Mouse (Mus musculus): ENCODE results near the gene Serpine2. TPM values are rescaled to one million over a fixed set of nuclear protein-coding genes. Genes with fewer than 3 reads are reported as not detected.
A peak's percentile ranks its signal among the peaks of the same experiment; 100 is the strongest.

The Serpine2 gene
- 254 TPM in 2 replicates for total RNA-seq (2014; rRNA removed)
- 386 and 444 TPM in 2 replicates for polyA plus RNA-seq (2015; fragmentation: Nextera tagmentation; extraction: Ambion mirVana)

GRCm38 (mm10) chr1:79861130-79861942 lies at the start of gene Serpine2:
TSS of gene Serpine2 (minus strand) at chr1:79861180.
- Histone ChIP-seq H3K27me3 (ENCODE audit: insufficient read depth, low read length) (no peaks in the 10 kb centered on the region), H3K36me3 (ENCODE audit: insufficient read depth, low read length) (no peaks in the 10 kb centered on the region), H3K4me2 (ENCODE audit: low read depth, low read length, poor library complexity, severe bottlenecking) (peak within 1 kb of the TSS; percentile 6; the same call in 1 of the 2 replicates), H3K27ac (ENCODE audit: low read depth, low read length) (peak within 1 kb of the TSS; percentile 64), H3K4me1 (ENCODE audit: insufficient read depth, low read length) (peaks cover 5% of the 10 kb centered on the region; the same call in 1 of the 2 replicates), H3K9me3 (ENCODE audit: low read length) (no peaks in the 10 kb centered on the region), H3K4me3 (ENCODE audit: low read depth, low read length) (no peak within 1 kb of the TSS), H3K9ac (replicated peaks; ENCODE audit: low read length, poor library complexity, severe bottlenecking) (no peak within 1 kb of the TSS)
- no peak for TF ChIP-seq CTCF (IDR thresholded peaks at IDR 0.05)
- DNase-seq (ENCODE audit: low spot score) = peak; percentile 78
- 15% methylated on average over 6 of the region's 6 CpGs for WGBS
- ATAC-seq (ENCODE audit: low FRiP score) = peak; percentile 40; the same call in 1 of the 2 replicates

GRCm38 (mm10) chr1:79907811-79908210 lies 46.8 kb upstream of the Serpine2 start:
- Histone ChIP-seq H3K4me2 (ENCODE audit: low read depth, low read length, poor library complexity, severe bottlenecking) (no peak overlapping the region), H3K9me3 (ENCODE audit: low read length) (no peaks in the 10 kb centered on the region), H3K9ac (replicated peaks; ENCODE audit: low read length, poor library complexity, severe bottlenecking) (no peak overlapping the region), H3K4me3 (ENCODE audit: low read depth, low read length) (no peak overlapping the region), H3K27me3 (ENCODE audit: insufficient read depth, low read length) (no peaks in the 10 kb centered on the region), H3K27ac (ENCODE audit: low read depth, low read length) (no peak overlapping the region), H3K36me3 (ENCODE audit: insufficient read depth, low read length) (no peaks in the 10 kb centered on the region), H3K4me1 (ENCODE audit: insufficient read depth, low read length) (no peaks in the 10 kb centered on the region)
- DNase-seq (ENCODE audit: low spot score) = no peak
- TF ChIP-seq CTCF (IDR thresholded peaks at IDR 0.05) = no peak
- WGBS = 85% methylated on average over 4 of the region's 4 CpGs
- no peak for ATAC-seq (ENCODE audit: low FRiP score)

GRCm38 (mm10) chr1:79905241-79905640 lies 44.3 kb upstream of the Serpine2 start:
- no peak for ATAC-seq (ENCODE audit: low FRiP score)
- no peaks in the 10 kb centered on the region for H3K4me1 ChIP-seq (ENCODE audit: insufficient read depth, low read length)
- no peak overlapping the region for H3K4me3 ChIP-seq (ENCODE audit: low read depth, low read length)
- no peak overlapping the region for H3K27ac ChIP-seq (ENCODE audit: low read depth, low read length)
- no peaks in the 10 kb centered on the region for H3K9me3 ChIP-seq (ENCODE audit: low read length)
- no peak for DNase-seq (ENCODE audit: low spot score)
- no peaks in the 10 kb centered on the region for H3K36me3 ChIP-seq (ENCODE audit: insufficient read depth, low read length)
- no peak overlapping the region for H3K4me2 ChIP-seq (ENCODE audit: low read depth, low read length, poor library complexity, severe bottlenecking)
- WGBS = 80% methylated on average over 3 of the region's 3 CpGs
- TF ChIP-seq CTCF (IDR thresholded peaks at IDR 0.05) = no peak
- H3K9ac ChIP-seq (replicated peaks; ENCODE audit: low read length, poor library complexity, severe bottlenecking) = no peak overlapping the region
- no peaks in the 10 kb centered on the region for H3K27me3 ChIP-seq (ENCODE audit: insufficient read depth, low read length)

- Histone ChIP-seq H3K4me3 (ENCODE audit: low read depth, low read length) (no peak overlapping the region), H3K9me3 (ENCODE audit: low read length) (no peaks in the 10 kb centered on the region), H3K4me1 (ENCODE audit: insufficient read depth, low read length) (no peaks in the 10 kb centered on the region), H3K36me3 (ENCODE audit: insufficient read depth, low read length) (no peaks in the 10 kb centered on the region), H3K4me2 (ENCODE audit: low read depth, low read length, poor library complexity, severe bottlenecking) (no peak overlapping the region), H3K27ac (ENCODE audit: low read depth, low read length) (no peak overlapping the region), H3K27me3 (ENCODE audit: insufficient read depth, low read length) (no peaks in the 10 kb centered on the region), H3K9ac (replicated peaks; ENCODE audit: low read length, poor library complexity, severe bottlenecking) (no peak overlapping the region)
- no peak for TF ChIP-seq CTCF (IDR thresholded peaks at IDR 0.05)
- 73% methylated on average over 2 of the region's 2 CpGs for WGBS
- DNase-seq (ENCODE audit: low spot score) (no peak), ATAC-seq (ENCODE audit: low FRiP score) (no peak)
These were observed 41.9 kb upstream of the Serpine2 start for GRCm38 (mm10) chr1:79902901-79903300.

- no peaks in the 10 kb centered on the region for H3K36me3 ChIP-seq (ENCODE audit: insufficient read depth, low read length)
- TF ChIP-seq CTCF (IDR thresholded peaks at IDR 0.05) = no peak
- H3K9me3 ChIP-seq (ENCODE audit: low read length) = no peaks in the 10 kb centered on the region
- H3K27me3 ChIP-seq (ENCODE audit: insufficient read depth, low read length) = no peaks in the 10 kb centered on the region
- no peak overlapping the region for H3K27ac ChIP-seq (ENCODE audit: low read depth, low read length)
- ATAC-seq (ENCODE audit: low FRiP score) = no peak
- H3K9ac ChIP-seq (replicated peaks; ENCODE audit: low read length, poor library complexity, severe bottlenecking) = no peak overlapping the region
- no peaks in the 10 kb centered on the region for H3K4me1 ChIP-seq (ENCODE audit: insufficient read depth, low read length)
- DNase-seq (ENCODE audit: low spot score) = no peak
- 77% methylated on average over 3 of the region's 3 CpGs for WGBS
- no peak overlapping the region for H3K4me3 ChIP-seq (ENCODE audit: low read depth, low read length)
- H3K4me2 ChIP-seq (ENCODE audit: low read depth, low read length, poor library complexity, severe bottlenecking) = no peak overlapping the region
These were observed 21.7 kb upstream of the Serpine2 start for GRCm38 (mm10) chr1:79882648-79883047.

GRCm38 (mm10) chr1:79874741-79875140 lies 13.8 kb upstream of the Serpine2 start:
- no peak overlapping the region for H3K4me3 ChIP-seq (ENCODE audit: low read depth, low read length)
- 69% methylated on average over 3 of the region's 3 CpGs for WGBS
- no peaks in the 10 kb centered on the region for H3K36me3 ChIP-seq (ENCODE audit: insufficient read depth, low read length)
- H3K27me3 ChIP-seq (ENCODE audit: insufficient read depth, low read length) = no peaks in the 10 kb centered on the region
- DNase-seq (ENCODE audit: low spot score) (no peak), ATAC-seq (ENCODE audit: low FRiP score) (no peak)
- no peaks in the 10 kb centered on the region for H3K9me3 ChIP-seq (ENCODE audit: low read length)
- no peak overlapping the region for H3K27ac ChIP-seq (ENCODE audit: low read depth, low read length)
- TF ChIP-seq CTCF (IDR thresholded peaks at IDR 0.05) = no peak
- no peak overlapping the region for H3K9ac ChIP-seq (replicated peaks; ENCODE audit: low read length, poor library complexity, severe bottlenecking)
- H3K4me1 ChIP-seq (ENCODE audit: insufficient read depth, low read length) = no peaks in the 10 kb centered on the region
- no peak overlapping the region for H3K4me2 ChIP-seq (ENCODE audit: low read depth, low read length, poor library complexity, severe bottlenecking)

Data from midbrain, postnatal 0 days (tissue).